Mouse (Mus musculus) CD4-positive, CD25-positive, alpha-beta regulatory T cell, adult 4 months (primary cell): ENCODE data around the gene Zfyve21. TPM values are rescaled to one million over a fixed set of nuclear protein-coding genes. Genes with fewer than 3 reads are reported as not detected.

Experiments used
- ATAC-seq: one replicate; pipeline ENCODE4 v1.8.0; 2017
- polyA plus RNA-seq, 2 experiments: library from polyadenylated mRNA; unstranded; fragments of 100-300 nt; shearing (Covaris generic); gene quantifications; one replicate each; pipeline ENCODE4 v1.2.1; 2017

Gene Zfyve21
- polyA plus RNA-seq, 2 experiments from 2014 or later, result 5.4 to 6.9 TPM

GRCm38 (mm10) chr12:111800459-111801183 is 13.3 kb upstream of the Zfyve21 start:
- ATAC-seq, result no peak

GRCm38 (mm10) chr12:111803538-111803937 is 10.4 kb upstream of the Zfyve21 start:
- no peak for ATAC-seq

GRCm38 (mm10) chr12:111808775-111809174 is 5.2 kb upstream of the Zfyve21 start:
- ATAC-seq, result no peak

DNA sequence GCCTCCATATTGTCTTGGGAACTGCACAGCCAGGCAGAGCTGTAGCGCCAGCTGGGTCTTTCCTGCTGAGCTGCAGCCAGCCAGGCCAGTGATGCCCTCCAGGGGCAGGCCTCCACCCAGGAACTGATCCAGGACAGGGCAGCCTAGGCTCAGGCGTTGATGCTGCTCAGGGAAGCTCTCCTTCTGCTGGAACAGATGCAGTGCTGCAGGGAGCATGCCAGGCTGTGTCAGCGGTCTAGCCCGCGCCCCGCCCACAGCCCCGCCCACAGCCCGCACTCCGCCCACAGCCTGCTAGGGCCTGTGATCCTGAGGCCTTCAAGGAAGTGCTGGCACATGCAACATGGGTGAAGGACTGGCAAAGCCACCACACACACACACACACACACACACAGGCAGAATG is 4.2 kb upstream of the Zfyve21 start:
- ATAC-seq, result no peak

- ATAC-seq, result no peak
Measured at GRCm38 (mm10) chr12:111812075-111812474, 1.9 kb upstream of the Zfyve21 start.

- no peak for ATAC-seq
Measured at GRCm38 (mm10) chr12:111812611-111813010, 1.4 kb upstream of the Zfyve21 start.

DNA sequence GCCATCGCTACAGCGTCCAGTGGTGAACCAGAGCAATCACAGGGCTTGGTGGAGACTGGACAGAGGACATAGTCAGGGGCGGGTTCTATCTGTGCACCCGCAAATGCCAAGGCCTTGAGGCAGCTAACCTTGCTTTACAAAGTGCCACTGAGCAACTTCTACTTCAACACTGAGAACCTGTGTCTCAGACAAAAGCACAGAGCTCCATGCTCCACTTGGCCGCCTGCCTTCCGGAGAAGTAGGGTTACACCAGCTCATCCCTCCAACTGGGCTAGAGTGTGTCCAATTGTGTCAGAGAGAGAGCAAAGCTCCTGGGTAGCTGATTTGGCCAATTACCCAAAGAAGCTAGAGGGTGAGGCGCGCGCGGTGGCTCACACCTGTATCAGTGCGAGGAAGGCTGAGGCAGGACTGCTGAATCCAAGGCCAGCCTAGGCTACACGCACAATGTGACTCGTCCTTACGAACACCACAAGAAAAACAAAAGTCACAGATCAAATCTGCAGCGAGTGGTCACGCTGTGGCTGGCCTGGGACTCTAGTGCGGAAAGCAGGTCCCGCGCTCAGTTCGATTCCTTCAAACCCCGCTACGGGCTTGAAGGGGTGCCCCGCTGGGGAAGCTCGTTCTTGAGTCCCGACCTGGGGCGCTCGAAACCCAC is 732 bp upstream of the Zfyve21 start:
- ATAC-seq, result peak; percentile 11

- no peak for ATAC-seq
Measured at GRCm38 (mm10) chr12:111814769-111815762, 1.1 kb downstream of the Zfyve21 start.

GRCm38 (mm10) chr12:111816528-111816927 is 2.6 kb downstream of the Zfyve21 start:
- no peak for ATAC-seq

DNA sequence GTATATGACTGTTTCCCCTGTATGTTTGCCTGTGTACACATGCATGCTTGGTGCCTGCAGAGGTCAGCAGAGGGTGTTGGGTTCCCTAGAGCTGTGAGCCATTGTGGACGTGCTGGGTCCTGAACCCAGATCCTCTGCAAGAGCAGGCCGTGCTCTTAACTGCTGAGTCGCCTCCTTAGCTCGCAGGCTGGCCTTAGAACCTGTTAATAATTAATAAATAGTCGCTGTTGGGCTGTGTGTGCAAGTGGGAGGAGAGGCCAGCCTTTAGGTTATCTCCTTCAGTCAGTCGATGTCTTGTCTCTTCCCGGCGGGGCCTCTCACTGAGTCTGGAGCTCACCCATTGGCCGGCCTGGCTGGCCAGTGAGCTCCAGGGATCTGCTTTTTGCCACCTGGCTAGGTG is 3.0 kb downstream of the Zfyve21 start:
- ATAC-seq, result no peak

GRCm38 (mm10) chr12:111817991-111818390 is 4.0 kb downstream of the Zfyve21 start:
- ATAC-seq, result no peak

GRCm38 (mm10) chr12:111819936-111820335 is 6.0 kb downstream of the Zfyve21 start:
- no peak for ATAC-seq

DNA sequence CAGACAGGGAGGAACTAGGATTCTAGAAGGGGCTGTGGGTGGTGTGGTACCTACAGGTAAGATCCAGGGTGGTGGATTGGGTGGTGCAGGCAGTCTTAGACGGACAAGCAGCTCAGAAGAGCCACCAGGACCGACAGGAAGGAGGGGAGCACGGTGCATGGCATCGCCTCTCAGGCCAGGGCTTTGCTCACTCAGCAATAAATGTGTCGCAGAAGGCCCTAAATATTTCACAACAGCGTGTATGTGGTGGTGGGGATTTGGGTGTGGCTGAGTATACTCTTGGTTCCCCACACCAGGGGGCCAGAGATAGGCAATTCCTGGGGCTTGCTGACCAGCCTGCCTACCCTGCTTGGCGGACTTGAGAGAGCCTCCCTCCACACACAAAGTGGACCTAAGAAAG is 6.7 kb downstream of the Zfyve21 start:
- ATAC-seq, result no peak

GRCm38 (mm10) chr12:111821931-111822330 is 8.0 kb downstream of the Zfyve21 start:
- ATAC-seq, result no peak

- no peak for ATAC-seq
Measured at GRCm38 (mm10) chr12:111827556-111827955, 13.6 kb downstream of the Zfyve21 start.

- ATAC-seq, result no peak
Measured at GRCm38 (mm10) chr12:111829447-111829846, 15.5 kb downstream of the Zfyve21 start.

DNA sequence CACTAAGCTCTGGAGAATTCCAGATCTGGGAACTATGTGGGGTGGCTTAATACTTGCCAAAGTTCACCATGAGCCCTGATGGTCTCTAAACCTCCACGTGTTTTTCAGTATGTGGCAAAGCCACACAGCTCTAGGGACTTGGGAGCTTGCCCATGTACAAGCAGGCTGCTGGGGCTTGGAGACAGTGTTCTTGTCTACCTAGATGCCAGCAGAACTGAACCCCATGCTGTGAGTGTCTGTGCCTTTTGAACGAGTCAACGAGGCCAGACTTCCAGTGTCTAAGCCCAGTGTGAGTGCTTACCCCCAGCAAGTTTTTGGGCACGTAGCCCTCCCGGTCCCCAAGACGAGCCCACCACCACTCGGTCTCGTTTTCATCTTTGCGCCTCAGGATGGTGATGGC is 16.0 kb downstream of the Zfyve21 start:
- no peak for ATAC-seq

GRCm38 (mm10) chr12:111830375-111830774 is 16.4 kb downstream of the Zfyve21 start:
- no peak for ATAC-seq

DNA sequence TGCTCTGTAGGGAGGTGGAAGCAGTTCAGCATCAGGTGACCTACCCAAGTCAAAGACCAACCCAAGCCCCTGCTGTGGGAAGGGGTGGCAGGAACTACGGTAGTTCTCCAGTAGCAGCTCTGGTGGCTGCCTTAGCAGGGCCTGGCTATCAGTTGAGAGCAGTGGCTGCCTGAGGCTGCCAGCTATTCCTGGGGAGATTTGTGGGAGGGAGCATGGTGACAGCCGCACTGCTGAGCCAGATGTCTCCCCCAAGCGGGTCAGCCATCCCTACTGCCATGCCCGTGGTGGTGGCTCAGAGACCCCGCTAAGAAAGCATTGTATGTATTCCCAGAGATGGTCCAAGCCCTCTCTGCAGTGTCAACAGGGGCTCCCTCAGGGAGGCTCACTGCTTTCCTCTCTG is 18.7 kb downstream of the Zfyve21 start:
- no peak for ATAC-seq

DNA sequence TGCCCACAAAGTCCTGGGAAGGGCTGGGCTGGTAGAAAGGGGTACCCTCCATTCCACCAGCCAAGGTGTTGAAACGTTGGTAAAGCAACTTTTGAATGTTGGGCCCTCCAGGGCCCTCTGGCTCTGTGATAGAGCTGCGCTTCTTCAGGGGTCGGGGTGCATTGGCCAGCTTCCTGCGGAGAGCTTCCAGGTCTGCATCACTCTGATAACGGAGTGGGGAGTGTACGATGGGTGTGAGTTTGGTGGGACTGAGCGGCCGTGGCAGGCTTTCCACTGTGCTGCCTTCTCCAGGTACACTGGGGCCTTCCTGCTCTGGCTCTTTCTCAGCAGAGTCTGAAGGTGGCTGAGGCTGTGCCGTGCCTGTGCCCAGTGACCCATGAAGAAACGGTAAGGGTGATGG is 19.5 kb downstream of the Zfyve21 start:
- ATAC-seq, result no peak

DNA sequence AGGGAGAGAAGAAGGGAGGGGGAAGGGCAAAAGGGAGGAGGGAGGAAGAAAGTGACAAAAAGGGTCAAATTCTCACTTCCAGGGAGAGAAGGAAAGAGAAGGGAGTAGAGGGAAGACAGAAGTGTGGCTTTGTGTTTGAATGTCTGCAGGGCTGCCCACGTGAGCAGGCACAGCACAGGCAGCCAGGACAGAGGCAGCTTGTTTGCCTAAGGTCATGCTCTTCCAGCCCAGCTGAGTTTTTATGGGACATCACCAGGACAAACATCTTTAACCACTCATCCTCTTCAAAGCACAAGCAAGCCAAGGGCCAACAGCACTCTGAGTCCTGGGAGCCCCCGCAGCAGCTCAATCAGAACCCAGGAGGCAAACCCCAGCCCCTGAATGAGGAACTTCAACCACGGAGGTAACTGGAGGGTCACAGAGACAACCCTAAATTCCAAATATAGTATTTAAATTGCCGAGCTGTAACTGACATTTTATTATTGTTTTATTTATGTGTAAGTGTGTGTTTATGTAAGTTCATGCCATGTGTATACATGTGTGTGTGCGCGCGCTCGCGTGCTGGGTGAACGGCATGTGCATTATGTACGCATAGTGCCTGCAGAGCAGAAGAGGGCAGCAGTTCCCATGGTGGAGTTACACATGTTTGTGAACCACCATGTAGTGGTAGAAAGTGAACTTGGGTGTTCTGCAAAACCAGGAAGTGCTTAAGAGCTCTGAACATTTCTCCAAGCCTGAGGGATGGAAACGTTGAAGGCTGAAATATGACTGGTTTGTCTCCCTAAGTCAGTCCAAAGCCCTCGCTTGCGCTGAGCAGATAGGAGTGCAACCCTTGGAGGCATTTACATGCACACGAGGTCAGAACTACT is 28.8 kb downstream of the Zfyve21 start:
- no peak for ATAC-seq

DNA sequence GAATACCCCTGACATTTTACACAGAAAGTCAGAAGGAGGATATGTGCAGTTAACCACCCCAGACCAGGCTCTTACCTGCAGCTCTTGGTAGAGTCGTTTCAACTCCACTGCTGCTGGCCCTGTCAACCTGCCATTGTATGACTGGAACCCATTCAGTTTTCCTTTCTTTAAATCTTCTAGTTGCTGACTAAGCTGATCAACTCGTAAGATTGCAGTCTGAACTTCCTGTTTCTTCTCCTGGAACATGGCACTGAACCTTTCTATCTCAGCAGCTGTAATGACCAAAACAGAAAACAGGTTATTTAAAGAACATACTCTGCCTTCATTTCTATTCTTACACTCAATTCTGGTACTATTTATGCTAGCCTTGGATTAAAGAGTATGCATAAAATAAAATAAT is 29.5 kb downstream of the Zfyve21 start:
- ATAC-seq, result no peak
